Mouse (Mus musculus) left cerebral cortex, postnatal 10 days (tissue): ENCODE measurements around the gene Aoc1. TPM values are rescaled to one million over a fixed set of nuclear protein-coding genes. Genes with fewer than 3 reads are reported as not detected.
"Not testable (repeated sequence)": the region's sequence is repeated elsewhere in the genome, so short reads cannot be mapped to it uniquely, and the experiment has no call there.

Experiments used
- DNase-seq, 2 experiments: peaks; one replicate each; pipeline ENCODE4 v3.0.0; 2021 to 2022; ENCODE audit warnings: low spot score in 2 of 2, mixed read lengths in 1 of 2; ENCODE audit errors: extremely low spot score in 1 of 2
- intact Hi-C: fragments of 180-260 bp; cut with DNase I; formaldehyde crosslinking; loops from one replicate; pipeline ENCODE4 v1.15.1; 2025
- total RNA-seq, 2 experiments: library from RNA; stranded (reverse); gene quantifications; 2 replicates each; pipeline ENCODE4 v1.2.3; 2021

Aoc1 gene
- total RNA-seq, 2 experiments from 2014 or later: not detected

DNA sequence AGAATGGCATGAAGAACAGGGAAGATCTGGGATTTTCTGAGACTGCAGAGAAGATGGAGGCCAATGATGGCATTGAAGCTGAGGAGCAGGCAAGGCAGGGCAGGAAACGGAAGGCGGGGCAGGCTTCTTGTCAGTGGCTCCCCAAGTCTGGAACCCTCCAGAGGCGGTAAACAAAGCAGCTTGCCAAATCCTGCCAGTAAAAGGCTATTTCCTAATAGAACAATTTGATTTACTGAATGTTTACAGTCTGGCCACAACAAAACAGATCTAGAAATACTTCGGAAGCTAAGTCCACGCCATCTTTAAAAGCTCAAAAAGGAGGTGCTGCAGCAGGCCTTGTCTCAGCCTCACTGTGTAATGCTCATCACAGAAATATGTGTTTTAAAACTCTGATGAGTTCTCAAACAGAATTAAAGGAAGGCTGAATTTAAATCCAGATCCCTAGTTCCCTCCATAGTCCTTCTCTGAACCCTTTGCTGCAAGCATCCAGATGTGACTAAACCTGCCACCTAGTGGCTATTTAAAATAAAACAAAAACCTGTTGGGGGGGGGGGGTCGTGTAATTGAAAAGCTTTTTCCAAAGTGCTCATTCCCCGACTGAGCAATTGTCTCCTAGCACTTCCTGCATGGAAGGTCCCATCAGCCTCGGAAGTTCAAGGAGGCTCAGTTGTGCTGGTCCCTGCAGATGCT is 14.9 kb upstream of the Aoc1 start:
- DNase-seq: no peak
- intact Hi-C loops: no loop called here

DNA sequence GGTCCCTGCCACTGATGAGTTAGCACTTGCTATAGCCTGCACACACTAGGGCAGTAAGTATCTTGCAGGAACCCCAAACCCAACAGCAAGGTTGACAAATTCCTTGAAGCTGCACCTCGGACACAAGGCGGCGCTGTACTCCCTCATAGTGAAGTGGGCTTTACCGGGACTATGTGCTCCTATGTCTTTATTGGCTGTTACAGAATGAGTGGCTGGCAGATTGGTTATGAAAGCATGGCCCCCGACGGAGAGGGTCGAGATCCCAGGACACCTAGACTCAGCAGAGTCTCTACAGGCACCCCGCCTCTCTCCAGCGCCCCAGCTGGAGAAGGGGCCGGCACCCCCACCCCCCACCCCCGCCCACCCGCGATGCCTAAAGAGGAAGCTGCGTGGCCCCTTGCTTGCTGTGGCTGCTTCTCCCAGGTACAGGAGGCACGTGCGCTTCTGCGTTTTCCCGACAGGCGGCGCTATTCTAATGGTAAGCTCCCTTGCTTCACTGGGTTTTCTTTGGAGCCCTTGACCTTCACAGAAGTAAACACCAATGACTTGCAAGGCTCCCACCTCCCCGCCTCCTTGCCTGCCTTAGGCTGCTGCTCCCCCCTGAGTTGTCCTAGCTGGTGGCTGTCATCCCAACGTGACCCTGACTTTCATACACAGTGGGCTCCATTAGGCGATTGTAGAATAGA is 12.4 kb upstream of the Aoc1 start:
- intact Hi-C loops: loop anchor here (2.0 to 5.0 kb wide), 2 partner anchors 43 to 97 kb away; no protein-coding TSS in a partner anchor
- peak; percentile 37 to 83 for DNase-seq

DNA sequence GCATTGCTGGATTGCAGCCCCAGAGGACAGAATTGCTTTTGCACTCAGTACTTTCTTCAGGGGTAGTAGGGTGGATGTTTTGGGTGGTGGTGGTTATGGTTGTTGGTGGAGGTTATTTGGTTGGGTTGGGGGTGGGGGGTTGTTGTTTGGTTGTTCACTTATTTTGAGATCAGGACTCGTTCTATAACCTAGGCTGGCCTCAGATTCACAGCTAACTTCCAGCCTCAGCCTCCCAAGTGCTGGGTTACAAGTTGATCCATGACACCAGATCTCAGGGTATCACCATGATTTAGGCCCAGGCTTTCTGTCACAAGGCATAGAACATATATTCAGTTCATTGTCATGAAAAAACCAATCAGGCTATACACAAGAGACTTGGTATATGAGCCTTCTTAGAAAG is 11.8 kb upstream of the Aoc1 start:
- intact Hi-C loops: loop anchor here (2.0 to 5.0 kb wide), 2 partner anchors 44 to 96 kb away; no protein-coding TSS in a partner anchor
- no peak for DNase-seq

DNA sequence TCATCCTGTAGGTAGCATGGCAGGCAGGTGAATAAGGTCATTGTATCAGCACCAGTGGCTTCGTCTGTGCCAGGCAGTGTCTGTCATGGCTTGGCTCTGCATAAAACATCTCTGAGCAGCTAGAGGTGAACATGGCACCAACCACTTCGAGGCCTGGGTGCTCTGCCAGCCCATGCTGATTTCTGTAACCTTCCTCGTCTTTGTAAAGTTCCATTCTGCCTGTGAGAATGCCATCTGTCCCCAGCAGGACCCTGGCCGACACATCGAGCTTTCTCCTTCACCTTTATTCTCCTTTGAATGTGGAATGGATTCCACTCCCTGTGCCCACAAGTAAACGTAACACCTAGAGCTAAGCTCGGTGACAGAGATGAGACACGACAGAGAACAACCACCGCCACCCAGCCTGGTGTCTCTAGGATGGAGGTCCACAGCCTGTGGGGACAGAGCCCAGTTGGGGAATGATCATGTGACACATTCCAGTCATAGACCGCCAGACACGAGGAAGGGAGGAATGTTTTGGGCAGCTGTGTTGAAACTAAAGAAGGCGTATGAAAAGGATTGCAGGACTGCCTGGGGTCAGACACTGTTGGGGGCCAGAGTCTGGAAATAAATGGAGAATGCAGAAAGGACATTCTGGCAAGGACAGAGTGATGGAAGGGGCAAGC is 10.9 kb upstream of the Aoc1 start:
- DNase-seq: no peak
- intact Hi-C loops: loop anchor here (2.0 to 5.0 kb wide), 2 partner anchors 44 to 95 kb away; no protein-coding TSS in a partner anchor

DNA sequence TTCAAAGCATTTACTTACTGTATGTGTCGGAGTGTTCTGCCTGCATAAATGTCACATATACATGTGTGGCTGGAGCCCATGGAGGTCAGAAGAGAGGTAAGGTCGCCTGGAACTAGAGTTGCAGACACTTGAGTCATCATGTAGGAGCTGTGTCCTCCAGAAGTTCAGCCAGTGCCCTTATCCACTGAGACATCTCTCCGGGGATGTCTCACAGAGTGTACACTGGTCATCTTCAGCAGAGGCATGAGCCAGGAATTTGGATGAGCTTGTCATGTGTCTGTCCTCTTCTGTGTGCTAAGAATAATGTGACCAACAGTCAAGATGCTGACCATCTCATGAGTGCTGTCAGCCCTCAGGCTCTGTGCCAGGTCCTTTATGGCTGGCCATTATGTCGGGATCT is 9.9 kb upstream of the Aoc1 start:
- DNase-seq: no peak
- intact Hi-C loops: loop anchor here (5.0 kb wide), 1 partner anchor 46 kb away; no protein-coding TSS in a partner anchor

DNA sequence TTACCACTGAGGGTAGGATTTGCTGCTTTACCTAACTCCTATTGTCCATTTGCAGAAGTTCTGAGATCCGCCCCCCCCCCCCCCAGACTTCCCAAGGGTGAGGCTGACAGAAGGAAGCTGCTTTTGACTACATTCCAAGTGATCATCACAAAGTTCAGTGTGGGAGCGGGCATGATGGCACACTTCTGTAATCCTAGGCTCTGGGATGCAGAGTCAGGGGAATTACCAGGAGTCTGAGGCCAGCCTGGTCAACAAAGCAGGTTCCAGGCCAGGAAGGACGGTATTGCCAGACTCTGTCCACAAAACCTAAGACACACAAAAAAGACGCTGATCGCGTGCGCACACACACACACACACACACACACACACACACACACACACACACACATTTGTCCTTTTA is 9.2 kb upstream of the Aoc1 start:
- intact Hi-C loops: loop anchor here (5.0 kb wide), 1 partner anchor 46 kb away; no protein-coding TSS in a partner anchor
- no peak for DNase-seq

DNA sequence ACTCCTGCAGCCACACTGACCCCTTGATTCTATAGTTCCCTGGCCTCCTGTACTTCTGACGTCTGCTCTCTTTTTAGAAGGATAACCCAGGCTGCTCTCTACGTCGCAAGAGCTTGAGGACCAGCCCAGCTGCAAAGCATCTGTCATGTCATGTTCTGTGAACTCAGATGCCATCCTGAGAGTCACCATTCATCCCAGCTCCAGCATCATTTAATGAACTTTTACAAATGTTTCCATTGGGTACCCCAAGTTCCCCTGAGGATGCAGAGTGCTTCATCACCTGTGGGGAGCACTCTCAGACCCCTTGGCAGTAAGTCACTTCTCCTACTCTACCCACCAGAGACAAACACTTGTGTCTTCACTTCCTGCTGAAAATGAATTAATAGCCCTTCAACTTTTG is 8.5 kb upstream of the Aoc1 start:
- intact Hi-C loops: loop anchor here (5.0 kb wide), 1 partner anchor 47 kb away; no protein-coding TSS in a partner anchor
- DNase-seq: no peak

DNA sequence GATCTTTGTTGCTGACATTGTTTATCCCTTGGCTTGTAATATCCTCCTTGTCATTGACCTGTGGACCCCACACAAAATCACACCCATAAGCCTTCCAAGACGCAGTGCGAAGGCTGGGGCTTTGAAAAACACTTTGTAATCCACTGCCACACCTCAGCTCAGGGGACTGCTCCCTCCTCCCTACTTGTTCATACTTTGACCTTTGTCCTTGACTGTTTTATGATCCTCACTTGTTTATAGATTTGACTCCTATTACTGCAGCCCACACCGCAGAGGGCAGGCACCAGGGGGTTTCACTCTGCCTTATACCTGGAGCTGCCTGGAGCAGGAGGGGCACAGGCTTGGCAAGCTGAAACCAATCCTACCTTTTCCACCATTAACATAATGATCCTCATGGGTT is 8.0 kb upstream of the Aoc1 start:
- DNase-seq: no peak
- intact Hi-C loops: loop anchor here (5.0 kb wide), 1 partner anchor 47 kb away; no protein-coding TSS in a partner anchor

DNA sequence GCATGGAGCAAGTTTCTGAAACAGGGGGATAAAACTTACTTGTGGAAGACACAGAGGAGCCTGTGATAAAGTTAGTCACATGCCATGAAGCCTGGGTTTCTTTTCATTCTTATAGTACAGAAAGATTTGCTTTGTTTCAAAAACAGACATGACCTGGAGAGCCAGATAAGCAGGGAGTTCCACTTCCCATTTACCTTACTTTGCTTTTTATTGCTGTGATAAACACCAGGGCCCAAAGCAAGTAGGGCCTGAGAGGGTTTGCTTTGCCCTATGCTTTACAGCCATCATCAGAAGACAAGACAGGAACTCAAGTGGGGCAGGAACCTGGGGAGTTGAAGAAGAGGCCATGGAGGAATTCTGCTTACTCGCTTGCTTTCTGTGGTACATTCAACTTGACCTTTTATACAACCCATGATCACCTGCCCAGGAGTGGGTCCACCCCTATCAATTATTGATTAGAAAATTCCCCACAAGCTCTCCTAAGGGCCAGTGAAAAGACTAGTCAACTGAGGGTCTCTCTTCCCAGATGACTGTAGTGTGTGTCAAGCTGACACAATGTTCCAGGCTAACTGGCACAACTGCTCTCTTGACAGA is 7.4 kb upstream of the Aoc1 start:
- no peak for DNase-seq
- intact Hi-C loops: no loop called here

DNA sequence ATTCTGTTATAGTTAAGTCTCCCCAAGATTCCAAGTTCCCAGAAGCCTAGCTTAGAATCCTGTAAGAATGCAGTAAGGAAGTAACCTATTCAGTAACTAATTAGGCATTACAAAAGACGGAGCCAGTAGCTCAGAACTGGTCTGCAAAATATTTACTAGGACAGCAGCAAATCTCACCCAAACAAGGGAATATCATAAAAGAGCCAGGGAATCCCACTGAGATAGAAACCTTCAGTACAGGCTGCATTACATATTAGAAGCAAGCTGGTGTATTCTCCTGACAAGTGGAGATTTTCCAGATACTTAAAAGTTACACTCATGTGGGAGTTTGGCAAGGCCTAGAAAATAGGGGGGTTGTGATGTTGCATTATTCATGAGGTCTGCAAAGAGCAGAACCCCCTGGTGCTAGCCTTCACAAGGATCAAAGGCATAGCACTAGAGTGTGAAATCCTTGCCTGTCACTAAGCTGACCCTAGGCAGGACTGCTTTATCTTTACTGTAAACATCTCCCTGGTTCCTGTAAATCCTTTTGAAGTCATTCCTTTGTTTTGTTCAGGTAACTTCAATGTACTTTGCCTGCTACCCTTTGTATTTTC is 6.2 kb upstream of the Aoc1 start:
- DNase-seq, intact Hi-C loops: not testable (repeated sequence)

DNA sequence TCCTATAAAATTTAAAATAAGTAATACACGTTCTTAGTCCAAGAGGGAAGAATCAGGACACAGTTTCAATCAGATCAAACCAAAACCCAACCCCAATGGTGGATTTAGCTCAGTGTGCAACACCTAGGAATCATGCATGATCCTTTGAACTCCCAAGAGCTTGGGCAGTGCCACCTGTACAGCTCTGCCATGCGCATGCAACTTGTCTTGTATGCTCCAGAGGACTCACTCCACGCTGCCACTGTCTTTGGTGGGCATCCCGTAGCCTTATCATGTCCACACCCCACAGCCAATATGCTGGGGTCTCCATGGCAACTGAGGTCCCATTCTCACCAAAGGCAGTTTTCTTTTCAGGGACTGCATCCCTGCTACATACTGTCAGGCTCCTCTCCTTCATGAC is 5.5 kb upstream of the Aoc1 start:
- intact Hi-C loops: no loop called here
- DNase-seq: no peak

DNA sequence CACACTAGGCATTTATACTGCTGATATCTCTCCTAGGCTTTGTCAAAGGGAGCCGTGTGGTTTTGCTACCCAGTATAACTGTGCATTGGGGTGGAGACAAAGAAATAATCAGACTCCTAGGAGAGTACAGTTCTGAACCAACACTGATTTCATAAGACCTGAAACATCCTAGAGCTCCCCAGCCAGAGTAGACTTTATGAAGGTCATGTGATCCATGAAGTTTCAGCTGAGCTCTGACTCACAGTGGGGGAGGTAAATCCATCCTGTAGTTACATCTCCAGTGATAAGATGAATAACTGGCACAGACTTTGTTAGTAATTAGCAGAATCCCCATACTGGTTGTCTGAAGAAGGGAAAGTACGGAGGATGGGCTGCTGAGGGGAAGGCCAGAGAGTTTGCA is 2.9 kb upstream of the Aoc1 start:
- intact Hi-C loops: no loop called here
- no peak for DNase-seq

DNA sequence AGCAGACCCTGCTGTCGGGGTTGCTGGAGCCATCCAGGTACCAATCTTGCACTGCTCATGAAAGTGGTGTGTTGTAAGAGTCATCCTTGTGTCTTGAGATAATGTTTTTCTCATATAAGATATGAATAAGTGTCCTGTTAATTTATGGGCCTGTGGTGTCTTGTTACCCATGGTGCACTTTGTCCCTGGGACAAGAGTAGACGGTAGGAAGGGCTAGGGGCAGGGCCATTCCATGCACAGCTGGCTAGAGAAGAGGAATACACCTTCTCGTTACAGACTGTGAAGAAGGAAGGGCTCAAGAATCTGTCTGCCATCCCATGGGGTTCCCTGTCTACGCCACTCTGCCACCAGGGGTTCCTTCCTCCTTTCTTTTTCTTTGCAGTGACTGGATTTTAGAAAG is 1.9 kb downstream of the Aoc1 start:
- intact Hi-C loops: no loop called here
- DNase-seq: no peak

DNA sequence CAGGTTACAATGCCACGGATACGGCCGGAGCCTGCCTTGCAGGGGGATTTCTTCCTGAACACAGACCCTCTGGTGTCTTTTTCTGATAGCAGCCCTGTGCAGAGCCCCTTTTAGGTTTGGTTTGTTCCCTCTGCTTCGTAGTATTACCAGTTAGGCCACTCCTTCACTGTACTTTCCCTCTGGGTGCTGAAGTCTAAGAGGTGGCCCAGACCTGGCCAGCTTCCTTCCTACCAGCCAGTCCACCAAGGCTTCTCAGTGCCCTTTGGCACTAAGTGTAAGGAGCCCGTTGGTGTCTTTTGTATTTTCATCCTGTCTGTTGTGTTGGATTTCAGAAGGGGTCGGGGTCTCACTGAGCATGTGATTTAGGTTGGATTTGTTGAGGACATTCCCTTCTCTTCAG is 2.8 kb downstream of the Aoc1 start:
- no peak for DNase-seq
- intact Hi-C loops: no loop called here

DNA sequence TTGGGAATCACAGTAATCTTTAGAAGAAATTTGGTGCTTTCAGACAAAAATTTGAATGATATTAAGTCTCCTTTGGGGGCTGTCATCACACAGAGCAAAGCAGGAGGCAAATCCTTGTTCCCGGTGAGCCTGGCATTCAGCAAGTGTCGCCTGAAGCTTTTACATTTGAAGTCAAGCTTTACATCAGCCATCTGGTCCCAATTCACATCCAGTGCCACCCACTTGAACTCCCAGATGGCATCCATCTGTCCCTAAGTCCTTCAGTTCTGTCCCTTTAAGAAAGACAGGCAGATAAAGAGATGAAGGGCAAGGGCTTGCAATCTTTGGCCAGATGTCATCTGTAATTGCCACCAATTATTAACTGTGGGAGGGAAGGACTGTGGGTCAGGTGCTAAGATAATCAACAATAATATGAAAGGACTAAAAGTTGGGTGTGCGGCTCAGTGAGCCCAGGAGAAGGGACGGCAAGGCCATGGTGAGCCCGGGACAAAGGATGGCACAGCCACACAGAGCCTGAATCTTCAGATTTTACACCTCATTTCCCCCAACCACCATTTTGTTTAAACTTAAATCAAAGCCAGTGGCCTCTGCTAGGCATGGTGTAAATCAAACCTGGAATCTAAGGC is 3.9 kb downstream of the Aoc1 start:
- peak in 1 of 2 experiments; percentile 17 for DNase-seq
- intact Hi-C loops: no loop called here

DNA sequence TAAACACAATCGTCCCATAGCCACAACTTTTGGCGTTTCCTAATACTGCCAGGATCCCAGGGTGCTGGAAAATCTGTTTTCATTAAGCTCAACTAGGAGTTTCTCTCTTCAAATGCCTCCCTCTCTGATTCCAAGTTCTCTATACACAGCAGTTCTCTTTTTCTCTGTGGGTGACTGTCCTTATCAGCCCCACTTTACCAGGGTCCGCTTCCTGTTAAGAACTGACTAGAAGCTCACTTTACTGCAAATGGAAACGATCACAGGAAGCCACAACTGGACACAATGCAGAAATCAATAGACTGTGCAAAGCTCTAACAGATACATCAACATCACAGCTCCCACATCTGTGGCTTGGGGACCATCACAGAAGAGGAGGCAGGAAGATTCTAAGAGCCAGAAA is 21.5 kb downstream of the Aoc1 start:
- intact Hi-C loops: no loop called here

DNA sequence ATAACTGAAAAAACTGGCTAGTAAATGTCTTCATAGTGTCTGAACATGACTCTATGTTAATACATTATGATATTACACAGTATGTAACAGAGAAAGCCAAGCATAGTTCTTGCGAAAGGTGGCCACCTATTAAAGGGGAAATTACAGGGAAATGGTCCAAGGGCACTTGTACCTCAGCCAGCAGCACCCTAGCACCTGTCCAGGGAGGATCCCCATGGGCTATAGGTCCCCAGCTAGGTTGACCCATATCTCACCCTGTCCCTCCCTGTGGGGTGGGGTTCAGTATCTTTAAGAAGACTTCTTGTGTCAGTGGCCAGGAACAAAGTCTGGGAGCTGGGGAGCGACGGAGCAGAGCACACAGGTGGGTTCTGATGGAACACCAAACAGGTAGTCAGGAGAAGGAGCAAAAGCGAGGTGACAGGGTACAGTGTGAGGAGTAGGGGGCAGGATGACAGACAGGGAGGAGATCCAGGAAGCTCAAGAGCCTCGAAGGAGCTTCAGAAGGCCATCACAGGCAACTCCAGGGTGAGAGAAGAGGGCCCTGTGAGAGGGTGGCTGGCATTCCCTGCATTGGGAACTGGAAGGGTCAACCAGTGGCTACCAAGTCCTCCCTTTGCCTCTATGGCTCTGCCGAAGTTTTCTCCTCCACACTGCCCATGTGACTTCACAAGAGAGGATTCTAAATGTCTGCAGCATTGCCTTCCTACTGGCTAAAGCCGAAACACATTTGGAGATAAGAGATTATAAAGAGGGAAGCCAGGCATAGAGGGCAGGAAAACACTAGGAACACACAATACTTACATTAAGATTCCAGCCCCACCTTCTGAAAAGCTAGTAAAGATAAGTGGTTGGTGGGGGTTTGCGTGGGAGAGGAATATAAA is 22.5 kb downstream of the Aoc1 start:
- intact Hi-C loops: no loop called here
- no peak for DNase-seq

More for the DNA sequence above, 21.5 kb downstream of the Aoc1 start:
- no peak for DNase-seq

DNA sequence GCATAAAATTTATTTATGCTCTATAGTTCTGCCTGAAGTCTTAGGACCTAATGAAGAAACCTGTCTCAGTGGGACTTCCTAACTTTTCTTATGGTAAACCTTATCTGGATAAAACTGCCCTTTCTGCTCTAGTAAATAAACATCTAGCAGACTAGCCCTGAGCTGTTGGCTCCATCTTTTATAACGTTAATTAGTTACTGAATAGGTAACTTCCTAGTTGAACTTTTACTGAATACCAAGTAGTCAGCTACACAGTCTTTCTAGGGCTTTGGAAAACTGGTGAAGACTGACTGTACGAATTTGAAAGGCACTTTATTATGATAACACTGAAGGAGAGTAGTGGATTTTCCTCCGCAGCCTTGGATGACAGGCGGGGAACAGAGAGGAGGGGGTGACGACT is 23.2 kb downstream of the Aoc1 start:
- DNase-seq: no peak
- intact Hi-C loops: no loop called here
